Comparison of ENCODE assay signal across 13 mouse cellular contexts in the genomic region with DNA sequence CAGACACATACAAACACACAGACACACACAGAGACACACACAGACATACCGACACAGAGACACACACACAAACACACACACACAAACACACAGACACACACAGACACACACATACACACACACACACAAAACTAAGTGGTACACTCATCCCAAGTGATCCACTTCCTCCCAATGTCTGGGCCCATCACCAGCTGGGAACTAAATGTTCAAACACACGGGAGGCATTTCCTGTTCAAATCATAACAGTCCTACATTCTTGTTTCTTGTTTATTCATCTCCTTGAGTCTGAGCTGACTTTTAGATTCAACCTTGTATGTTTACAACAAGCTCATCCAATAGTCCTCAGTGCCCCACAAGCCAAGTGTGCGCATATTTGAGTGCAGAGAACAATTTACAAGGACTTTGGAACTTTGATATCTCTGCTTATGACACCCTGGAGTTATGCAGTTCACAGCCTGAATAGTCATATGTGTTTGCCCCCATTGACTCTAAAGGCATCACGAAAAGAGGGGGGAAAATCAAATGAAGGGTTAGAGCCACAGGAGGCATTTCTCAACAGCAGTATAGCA.
"Had no signal": no experiment of that assay in that cellular context is flagged by ENCODE, and none has a peak within 500 bp of the region (broad histone marks: within the 10 kb centered on the region; RNA-seq: fewer than 3 reads in every experiment).

No protein-coding gene starts in this region.

- H3K36me3 ChIP-seq: hindbrain, embryonic 15.5 days; limb, embryonic 15.5 days; midbrain, embryonic 10.5 days; neural tube, embryonic 15.5 days had no signal

- H3K9me3 ChIP-seq: hindbrain, embryonic 15.5 days; limb, embryonic 15.5 days; midbrain, embryonic 10.5 days; neural tube, embryonic 15.5 days had no signal

- H3K27ac ChIP-seq: hindbrain, embryonic 15.5 days; limb, embryonic 15.5 days; liver, embryonic 14.5 days; midbrain, embryonic 10.5 days; neural tube, embryonic 15.5 days had no signal

- H3K9ac ChIP-seq: hindbrain, embryonic 15.5 days; limb, embryonic 15.5 days; liver, embryonic 14.5 days; neural tube, embryonic 15.5 days had no signal

- H3K4me2 ChIP-seq: hindbrain, embryonic 15.5 days; limb, embryonic 15.5 days; neural tube, embryonic 15.5 days had no signal

- H3K4me3 ChIP-seq: hindbrain, embryonic 15.5 days; limb, embryonic 15.5 days; midbrain, embryonic 10.5 days; myocyte; neural tube, embryonic 15.5 days had no signal

- H3K27me3 ChIP-seq: hindbrain, embryonic 15.5 days; limb, embryonic 15.5 days; neural tube, embryonic 15.5 days had no signal

- DNase-seq: kidney, adult 18-20 months; kidney, postnatal 14 days; layer of hippocampus, postnatal 36 days; midbrain, embryonic 14.5 days; right cerebral cortex, postnatal 14 days; thymus, adult 2 months; thymus, postnatal 25 days had no signal

- H3K4me1 ChIP-seq: hindbrain, embryonic 15.5 days; limb, embryonic 15.5 days; midbrain, embryonic 10.5 days; neural tube, embryonic 15.5 days had no signal
